Mouse (Mus musculus): Measurements from ENCODE around the gene Prok2.

GRCm38 (mm10) chr6:99742866-99743265 lies 16.7 kb upstream of the Prok2 start:
- TF ChIP-seq POLR2A (IDR thresholded peaks at IDR 0.05; ENCODE audit: insufficient read depth, low read depth, low read length) = no peak
- no peak for TF ChIP-seq CTCF (IDR thresholded peaks at IDR 0.05; ENCODE audit: insufficient read depth, low read depth, low read length)

All from olfactory bulb, adult 2 months (tissue).